Mouse (Mus musculus) heart, embryonic 14.5 days (tissue): ENCODE measurements around the gene Olfr394. TPM values are rescaled to one million over a fixed set of nuclear protein-coding genes. Genes with fewer than 3 reads are reported as not detected.
"Not testable (repeated sequence)": the region's sequence is repeated elsewhere in the genome, so short reads cannot be mapped to it uniquely, and the experiment has no call there.

ENCODE experiments used
- ATAC-seq: fragments of 200-750 bp; cut with Nextera tagmentation; 2 replicates; pipeline ENCODE4 v1.8.0; 2017; ENCODE audit warnings: low read depth, moderate TSS enrichment; ENCODE audit not compliant: insufficient number of reproducible peaks, insufficient read depth, low FRiP score
- H3K27ac ChIP-seq, 2 experiments: fragments of 200-500 bp in 1 of 2; fragments of 300-500 bp in 1 of 2; sonication (generic) in 1 of 2; replicated peaks in 1 of 2; 2 replicates each; pipeline ENCODE4 v1.5.1; 2012 to 2014; ENCODE audit warnings: low read depth in 2 of 2, low read length in 2 of 2, control low read depth in 1 of 2, mild to moderate bottlenecking in 1 of 2, mixed read lengths in 1 of 2; ENCODE audit not compliant: control insufficient read depth in 1 of 2, insufficient read depth in 1 of 2
- H3K27me3 ChIP-seq: fragments of 300-500 bp; sonication (generic); 2 replicates; pipeline ENCODE4 v1.6.1; 2014; ENCODE audit warnings: mild to moderate bottlenecking, low read length, control low read depth; ENCODE audit not compliant: control insufficient read depth, insufficient read depth
- H3K36me3 ChIP-seq: fragments of 300-500 bp; sonication (generic); 2 replicates; pipeline ENCODE4 v1.6.1; 2014; ENCODE audit warnings: mild to moderate bottlenecking, control low read depth, low read length, mixed read lengths; ENCODE audit not compliant: control insufficient read depth, insufficient read depth
- H3K4me1 ChIP-seq, 2 experiments: fragments of 200-500 bp in 1 of 2; fragments of 300-500 bp in 1 of 2; sonication (generic) in 1 of 2; 2 replicates each; pipeline ENCODE4 v1.6.1; 2012 to 2014; ENCODE audit warnings: low read length in 2 of 2, control low read depth in 1 of 2, mixed read lengths in 1 of 2; ENCODE audit not compliant: control insufficient read depth in 2 of 2, insufficient read depth in 2 of 2
- H3K4me2 ChIP-seq: fragments of 300-500 bp; sonication (generic); 2 replicates; pipeline ENCODE4 v1.6.1; 2014; ENCODE audit warnings: mild to moderate bottlenecking, low read length
- H3K4me3 ChIP-seq, 2 experiments: fragments of 200-500 bp in 1 of 2; fragments of 300-500 bp in 1 of 2; sonication (generic) in 1 of 2; 2 replicates each; pipeline ENCODE4 v1.5.1; 2012 to 2014; ENCODE audit warnings: low read length in 2 of 2, mild to moderate bottlenecking in 2 of 2, control low read depth in 1 of 2, low read depth in 1 of 2, moderate library complexity in 1 of 2; ENCODE audit not compliant: control insufficient read depth in 1 of 2, insufficient read depth in 1 of 2
- H3K9ac ChIP-seq: fragments of 300-500 bp; sonication (generic); 2 replicates; pipeline ENCODE4 v1.6.1; 2014; ENCODE audit warnings: mild to moderate bottlenecking, low read length
- H3K9me3 ChIP-seq: fragments of 300-500 bp; sonication (generic); 2 replicates; pipeline ENCODE4 v1.6.1; 2016; ENCODE audit warnings: low read length, control low read depth; ENCODE audit not compliant: control insufficient read depth
- WGBS: fragments of 180-500 bp; shearing (Covaris S2); extraction: QIAGEN DNeasy Blood & Tissue Kit; methylation state at CpG from one replicate; pipeline ENCODE4 v1.1.7; 2014; 5-methylcytosine and 5-hydroxymethylcytosine counted together
- polyA plus RNA-seq: library from polyadenylated mRNA; unstranded; fragments of >200 nt; fragmentation: Nextera tagmentation; extraction: Ambion mirVana; gene quantifications from 2 replicates; pipeline ENCODE4 v1.2.1, GENCODE M21; 2014

The Olfr394 gene
- polyA plus RNA-seq, result not detected in 2 replicates

GRCm38 (mm10) chr11:73890671-73891070 lies at the start of gene Olfr394:
Olfr394 (minus strand) TSS chr11:73890771.
- Histone ChIP-seq H3K4me2 (no peak within 1 kb of the TSS), H3K36me3 (no peaks in the 10 kb centered on the region)
- ATAC-seq, result no peak

GRCm38 (mm10) chr11:73936377-73936776 lies 45.8 kb upstream of the Olfr394 start, which contains the start of gene Olfr23:
Olfr23 (plus strand) TSS chr11:73936677.
- no peak for ATAC-seq
- Histone ChIP-seq H3K9me3 (peaks cover 3% of the 10 kb centered on the region; the same call in 1 of the 2 replicates), H3K4me3 (no peak within 1 kb of the TSS), H3K9ac (no peak within 1 kb of the TSS), H3K4me1 (no peaks in the 10 kb centered on the region), H3K36me3 (no peaks in the 10 kb centered on the region), H3K27me3 (no peaks in the 10 kb centered on the region), H3K4me2 (no peak within 1 kb of the TSS), H3K27ac (no peak within 1 kb of the TSS)

More at GRCm38 (mm10) chr11:73890671-73891070, at the start of gene Olfr394:
- Histone ChIP-seq H3K9ac (no peak within 1 kb of the TSS), H3K27ac (no peak within 1 kb of the TSS), H3K9me3 (no peaks in the 10 kb centered on the region), H3K27me3 (no peaks in the 10 kb centered on the region), H3K4me1 (no peaks in the 10 kb centered on the region), H3K4me3 (no peak within 1 kb of the TSS)
- 89% methylated on average over 1 of the region's 1 CpGs for WGBS

GRCm38 (mm10) chr11:73909199-73909598 lies 18.6 kb upstream of the Olfr394 start, which contains the start of gene Olfr395:
Olfr395 (minus strand) TSS chr11:73909299.
- 65% methylated on average over 4 of the region's 4 CpGs for WGBS
- not testable (repeated sequence) for H3K4me3 ChIP-seq, ATAC-seq

GRCm38 (mm10) chr11:73851354-73851753 lies 39.2 kb downstream of the Olfr394 start, which contains the start of gene Olfr393:
Olfr393 (minus strand) TSS chr11:73851454.
- no peaks in the 10 kb centered on the region for H3K9me3 ChIP-seq
- H3K36me3 ChIP-seq, result no peaks in the 10 kb centered on the region
- no peak within 1 kb of the TSS for H3K27ac ChIP-seq
- ATAC-seq, result no peak
- H3K27me3 ChIP-seq, result no peaks in the 10 kb centered on the region
- no peak within 1 kb of the TSS for H3K9ac ChIP-seq
- H3K4me3 ChIP-seq, result no peak within 1 kb of the TSS
- H3K4me2 ChIP-seq, result no peak within 1 kb of the TSS
- no peaks in the 10 kb centered on the region for H3K4me1 ChIP-seq

More at GRCm38 (mm10) chr11:73909199-73909598, 18.6 kb upstream of the Olfr394 start, which contains the start of gene Olfr395:
- not testable (repeated sequence) for H3K4me2 ChIP-seq, H3K9me3 ChIP-seq, H3K36me3 ChIP-seq, H3K27me3 ChIP-seq, H3K27ac ChIP-seq, H3K4me1 ChIP-seq, H3K9ac ChIP-seq

Other genes with a start within 250 kb of the Olfr394 start
- gene Zfp735, start 202.0 kb downstream of the Olfr394 start, polyA plus RNA-seq, result not detected in 2 replicates
- gene Olfr389, start 110.1 kb downstream of the Olfr394 start, polyA plus RNA-seq, result not detected in 2 replicates
- gene Olfr390, start 107.8 kb downstream of the Olfr394 start, polyA plus RNA-seq, result not detected in 2 replicates
- gene Olfr391-ps, start 87.7 kb downstream of the Olfr394 start, polyA plus RNA-seq, result not detected in 2 replicates
- gene Olfr392, start 73.7 kb downstream of the Olfr394 start, polyA plus RNA-seq, result not detected in 2 replicates
- gene Olfr393, start 39.3 kb downstream of the Olfr394 start, polyA plus RNA-seq, result not detected in 2 replicates
- not detected in 2 replicates for gene Olfr395, start 18.5 kb upstream of the Olfr394 start, polyA plus RNA-seq
- gene Olfr23, start 45.9 kb upstream of the Olfr394 start, polyA plus RNA-seq, result not detected in 2 replicates
- gene Olfr397, start 70.0 kb upstream of the Olfr394 start, polyA plus RNA-seq, result not detected in 2 replicates
- not detected in 2 replicates for gene Olfr398, start 99.6 kb upstream of the Olfr394 start, polyA plus RNA-seq
- gene Olfr139, start 165.8 kb upstream of the Olfr394 start, polyA plus RNA-seq, result not detected in 2 replicates
- not detected in 2 replicates for gene Olfr399, start 165.8 kb upstream of the Olfr394 start, polyA plus RNA-seq
- gene Zfp616, start 179.2 kb upstream of the Olfr394 start, polyA plus RNA-seq, result not detected in 2 replicates
- not detected in 2 replicates for gene Olfr401, start 222.9 kb upstream of the Olfr394 start, polyA plus RNA-seq